Mouse (Mus musculus) hindbrain, embryonic 13.5 days (tissue): ENCODE data around the gene Myo3a. TPM values are rescaled to one million over a fixed set of nuclear protein-coding genes. Genes with fewer than 3 reads are reported as not detected.
A peak's percentile ranks its signal among the peaks of the same experiment; 100 is the strongest.
"Not testable (repeated sequence)": the region's sequence is repeated elsewhere in the genome, so short reads cannot be mapped to it uniquely, and the experiment has no call there.

Experiments used
- ATAC-seq: fragments of 200-750 bp; cut with Nextera tagmentation; 2 replicates; pipeline ENCODE4 v1.8.0; 2017; ENCODE audit warnings: moderate TSS enrichment; ENCODE audit not compliant: low FRiP score
- H3K27ac ChIP-seq: fragments of 300-500 bp; sonication (generic); 2 replicates; pipeline ENCODE4 v1.5.1; 2015; ENCODE audit warnings: inconsistent platforms, mild to moderate bottlenecking, moderate library complexity
- H3K27me3 ChIP-seq: fragments of 300-500 bp; sonication (generic); 2 replicates; pipeline ENCODE4 v1.6.1; 2015; ENCODE audit warnings: mild to moderate bottlenecking, inconsistent platforms
- H3K36me3 ChIP-seq: fragments of 300-500 bp; sonication (generic); 2 replicates; pipeline ENCODE4 v1.6.1; 2015; ENCODE audit warnings: mild to moderate bottlenecking, inconsistent platforms
- H3K4me1 ChIP-seq: fragments of 300-500 bp; sonication (generic); replicated peaks from 2 replicates; pipeline ENCODE4 v1.6.1; 2015; ENCODE audit warnings: inconsistent platforms
- H3K4me2 ChIP-seq: fragments of 300-500 bp; sonication (generic); 2 replicates; pipeline ENCODE4 v1.6.1; 2015; ENCODE audit warnings: inconsistent platforms, mild to moderate bottlenecking, moderate library complexity
- H3K4me3 ChIP-seq: fragments of 300-500 bp; sonication (generic); 2 replicates; pipeline ENCODE4 v1.5.1; 2015; ENCODE audit warnings: mild to moderate bottlenecking, inconsistent platforms
- H3K9ac ChIP-seq: fragments of 300-500 bp; sonication (generic); 2 replicates; pipeline ENCODE4 v1.6.1; 2015; ENCODE audit warnings: mild to moderate bottlenecking, inconsistent platforms
- H3K9me3 ChIP-seq: fragments of 300-500 bp; sonication (generic); 2 replicates; pipeline ENCODE4 v1.6.1; 2016; ENCODE audit warnings: inconsistent platforms
- WGBS: fragments of 180-500 bp; shearing (Covaris S2); methylation state at CpG from one replicate; pipeline ENCODE4 v1.1.7; 2015; 5-methylcytosine and 5-hydroxymethylcytosine counted together
- polyA plus RNA-seq: library from polyadenylated mRNA; unstranded; fragments of >200 nt; fragmentation: Nextera tagmentation; extraction: Ambion mirVana; gene quantifications from 2 replicates; pipeline ENCODE4 v1.2.1, GENCODE M21; 2015

The Myo3a gene
- polyA plus RNA-seq, 1 experiment from 2014 or later, result not detected

- 86% methylated on average over 14 of the region's 14 CpGs for WGBS
- peak; percentile 88 for ATAC-seq
Observed at GRCm38 (mm10) chr2:22587469-22588169, 360.3 kb downstream of the Myo3a start.

GRCm38 (mm10) chr2:22588170-22588541 lies 360.9 kb downstream of the Myo3a start:
- not testable (repeated sequence) for H3K9ac ChIP-seq, H3K4me3 ChIP-seq, H3K27me3 ChIP-seq, H3K4me1 ChIP-seq, H3K9me3 ChIP-seq, H3K27ac ChIP-seq, H3K36me3 ChIP-seq, H3K4me2 ChIP-seq
- WGBS, result 89% methylated on average over 5 of the region's 5 CpGs
- ATAC-seq, result peak; percentile 58

More at GRCm38 (mm10) chr2:22587469-22588169, 360.3 kb downstream of the Myo3a start:
- H3K36me3 ChIP-seq, H3K4me3 ChIP-seq, H3K9me3 ChIP-seq, H3K27ac ChIP-seq, H3K27me3 ChIP-seq, H3K9ac ChIP-seq, H3K4me2 ChIP-seq, H3K4me1 ChIP-seq: not testable (repeated sequence)

GRCm38 (mm10) chr2:22588673-22589381 lies 361.5 kb downstream of the Myo3a start:
- 69% methylated on average over 12 of the region's 12 CpGs for WGBS
- H3K27ac ChIP-seq, H3K9me3 ChIP-seq: not testable (repeated sequence)

GRCm38 (mm10) chr2:22589382-22590205 lies 362.3 kb downstream of the Myo3a start:
- 91% methylated on average over 16 of the region's 17 CpGs for WGBS
- peak; percentile 94 for ATAC-seq

More at GRCm38 (mm10) chr2:22588673-22589381, 361.5 kb downstream of the Myo3a start:
- H3K27me3 ChIP-seq, H3K36me3 ChIP-seq, H3K4me3 ChIP-seq, H3K4me1 ChIP-seq, H3K9ac ChIP-seq, H3K4me2 ChIP-seq: not testable (repeated sequence)
- peak; percentile 96 for ATAC-seq

GRCm38 (mm10) chr2:22590206-22590490 lies 362.8 kb downstream of the Myo3a start:
- no peak for ATAC-seq
- Histone ChIP-seq H3K4me1 (no peaks in the 10 kb centered on the region), H3K27ac (no peak overlapping the region), H3K9me3 (no peaks in the 10 kb centered on the region), H3K27me3 (no peaks in the 10 kb centered on the region), H3K9ac (no peak overlapping the region), H3K4me2 (no peak overlapping the region), H3K36me3 (no peaks in the 10 kb centered on the region), H3K4me3 (no peak overlapping the region)

More at GRCm38 (mm10) chr2:22589382-22590205, 362.3 kb downstream of the Myo3a start:
- not testable (repeated sequence) for H3K27ac ChIP-seq, H3K9ac ChIP-seq, H3K4me3 ChIP-seq, H3K36me3 ChIP-seq, H3K27me3 ChIP-seq, H3K9me3 ChIP-seq, H3K4me1 ChIP-seq, H3K4me2 ChIP-seq

GRCm38 (mm10) chr2:22617951-22618350 lies 390.6 kb downstream of the Myo3a start:
- 3% methylated on average over 9 of the region's 9 CpGs for WGBS
- no peak for ATAC-seq
- Histone ChIP-seq H3K4me3 (no peak overlapping the region), H3K4me2 (no peak overlapping the region), H3K9ac (no peak overlapping the region), H3K9me3 (no peaks in the 10 kb centered on the region), H3K36me3 (no peaks in the 10 kb centered on the region), H3K4me1 (peaks cover 32% of the 10 kb centered on the region), H3K27me3 (peaks cover 51% of the 10 kb centered on the region), H3K27ac (no peak overlapping the region)

GRCm38 (mm10) chr2:22619416-22619815 lies 392.1 kb downstream of the Myo3a start:
- H3K9ac ChIP-seq, result peak overlapping the region; percentile 64
- H3K27me3 ChIP-seq, result peaks cover 64% of the 10 kb centered on the region
- peak overlapping the region; percentile 84 for H3K4me2 ChIP-seq
- H3K27ac ChIP-seq, result peak overlapping the region; percentile 98
- WGBS, result 2% methylated on average over 12 of the region's 12 CpGs
- ATAC-seq, result no peak
- peaks cover 43% of the 10 kb centered on the region for H3K4me1 ChIP-seq
- no peaks in the 10 kb centered on the region for H3K9me3 ChIP-seq
- peak overlapping the region; percentile 17 for H3K4me3 ChIP-seq
- no peaks in the 10 kb centered on the region for H3K36me3 ChIP-seq

- Histone ChIP-seq H3K9me3 (no peaks in the 10 kb centered on the region), H3K27me3 (peaks cover 68% of the 10 kb centered on the region), H3K4me2 (peak overlapping the region; percentile 84), H3K36me3 (no peaks in the 10 kb centered on the region), H3K4me3 (peak overlapping the region; percentile 17; the same call in 1 of the 2 replicates), H3K9ac (peak overlapping the region; percentile 64), H3K27ac (peak overlapping the region; percentile 98), H3K4me1 (peaks cover 43% of the 10 kb centered on the region)
- WGBS, result under 1% methylated on average over 6 of the region's 6 CpGs
- 0 out of 2 replicates have a peak, but pooled peaks have one; percentile 14 for ATAC-seq
Observed at GRCm38 (mm10) chr2:22620030-22620429, 392.7 kb downstream of the Myo3a start.

- Histone ChIP-seq H3K9ac (peak overlapping the region; percentile 88), H3K9me3 (no peaks in the 10 kb centered on the region), H3K4me1 (peaks cover 43% of the 10 kb centered on the region), H3K4me2 (peak overlapping the region; percentile 84), H3K27ac (peak overlapping the region; percentile 98), H3K27me3 (peaks cover 72% of the 10 kb centered on the region), H3K4me3 (peak overlapping the region; percentile 61), H3K36me3 (no peaks in the 10 kb centered on the region)
- WGBS, result 2% methylated on average over 7 of the region's 7 CpGs
- ATAC-seq, result no peak
Observed at GRCm38 (mm10) chr2:22620534-22620933, 393.2 kb downstream of the Myo3a start.

- ATAC-seq, result no peak; the same call in 1 of the 2 replicates
- Histone ChIP-seq H3K4me1 (peaks cover 43% of the 10 kb centered on the region), H3K27me3 (peaks cover 79% of the 10 kb centered on the region), H3K27ac (peak overlapping the region; percentile 98), H3K9ac (peak overlapping the region; percentile 88), H3K9me3 (no peaks in the 10 kb centered on the region), H3K36me3 (no peaks in the 10 kb centered on the region), H3K4me3 (peak overlapping the region; percentile 61), H3K4me2 (peak overlapping the region; percentile 84)
- 3% methylated on average over 20 of the region's 20 CpGs for WGBS
Observed at GRCm38 (mm10) chr2:22620978-22621827, 393.9 kb downstream of the Myo3a start.

GRCm38 (mm10) chr2:22621828-22622731 lies 394.8 kb downstream of the Myo3a start, which contains the start of gene Gad2:
TSS of gene Gad2 (plus strand) at chr2:22622205.
- H3K36me3 ChIP-seq, result no peaks in the 10 kb centered on the region
- H3K4me2 ChIP-seq, result peak within 1 kb of the TSS; percentile 84
- WGBS, result under 1% methylated on average over 55 of the region's 55 CpGs
- ATAC-seq, result peak; percentile 78
- peak within 1 kb of the TSS; percentile 88 for H3K9ac ChIP-seq
- peak within 1 kb of the TSS; percentile 98 for H3K27ac ChIP-seq
- peaks cover 43% of the 10 kb centered on the region for H3K4me1 ChIP-seq
- H3K4me3 ChIP-seq, result peak within 1 kb of the TSS; percentile 61
- H3K9me3 ChIP-seq, result no peaks in the 10 kb centered on the region
- H3K27me3 ChIP-seq, result peaks cover 82% of the 10 kb centered on the region
